In the genomic region with DNA sequence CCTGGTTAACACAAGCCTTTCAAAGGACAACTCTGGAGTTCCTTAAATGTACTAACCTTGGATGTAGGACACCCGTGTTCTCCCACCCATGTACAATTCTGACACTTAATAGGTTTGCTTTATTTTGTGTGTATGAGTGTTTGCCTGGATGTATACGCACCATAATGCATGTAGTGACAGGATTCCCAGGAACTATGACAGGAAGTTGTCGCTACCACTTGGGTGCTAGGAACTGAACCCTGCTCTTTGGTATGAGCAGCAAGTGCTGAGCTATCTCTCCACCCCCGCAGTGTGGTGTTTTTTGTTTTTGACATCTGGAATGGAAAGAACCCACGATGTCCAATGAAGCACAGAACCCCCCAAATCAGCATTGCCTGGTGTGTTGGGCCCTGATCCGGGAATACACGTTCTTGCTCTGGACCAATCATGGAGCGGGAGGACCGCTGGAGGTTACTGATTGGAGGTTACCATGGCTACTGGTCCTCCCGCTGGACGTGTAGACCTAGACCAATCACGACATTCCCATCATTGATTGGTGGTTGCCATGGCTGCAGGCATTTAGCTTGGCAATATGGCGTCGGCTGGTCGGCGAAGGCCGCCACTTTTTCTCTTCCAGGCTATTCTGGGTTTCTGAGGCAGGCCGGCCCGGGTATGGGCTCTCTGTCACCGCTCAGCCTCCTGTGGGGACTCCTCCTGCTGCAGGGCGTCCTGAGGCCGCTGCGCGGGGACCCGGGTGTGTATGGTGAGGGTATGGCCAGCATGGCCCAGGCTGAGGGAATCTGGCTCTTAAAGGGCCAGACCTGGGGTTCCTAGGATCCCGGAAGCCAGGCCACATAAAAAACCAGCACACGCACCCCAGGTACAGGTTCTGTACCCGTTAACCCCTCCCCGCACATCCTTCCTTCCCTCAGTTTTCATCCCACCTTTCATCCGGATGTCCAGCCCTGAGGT, we compare ENCODE assay signal across 9 mouse cellular contexts. TPM values are rescaled to one million over a fixed set of nuclear protein-coding genes. Genes with fewer than 3 reads are reported as not detected.
DNase-seq lines count a peak whose midpoint lies in the region; ATAC-seq and TF ChIP-seq lines count a peak whose summit lies in the region.
"Had no signal": no experiment of that assay in that cellular context is flagged by ENCODE, and none has a peak within 500 bp of the region (broad histone marks: within the 10 kb centered on the region; RNA-seq: fewer than 3 reads in every experiment).

No protein-coding gene starts in this region.

- no peaks in the 10 kb centered on the region for H3K79me3 ChIP-seq in C2C12 (ENCODE audit: low read depth)

- peak; percentile 93 for DNase-seq in c-Kit-positive CD71-positive TER-119-negative erythroid progenitor cells, embryonic 14.5 days (ENCODE audit: low read depth)
- peak; percentile 94 for DNase-seq in fibroblast of lung, adult 2 months (ENCODE audit: low read depth)
- peak; percentile 99 for DNase-seq in limb, embryonic 14.5 days (ENCODE audit: low spot score)
- peak; percentile 67 to 71 for DNase-seq in spleen, adult 2 months (ENCODE audit: low read depth in 1 of 2, low spot score in 2 of 2)

- no peaks in the 10 kb centered on the region for H3K9me3 ChIP-seq in heart, embryonic 12.5 days (replicated peaks)
- H3K9me3 ChIP-seq in kidney, embryonic 15.5 days (replicated peaks) = no peaks in the 10 kb centered on the region
- no peaks in the 10 kb centered on the region for H3K9me3 ChIP-seq in limb, embryonic 14.5 days (ENCODE audit: control insufficient read depth, low read length)
- H3K9me3 ChIP-seq in midbrain, embryonic 16.5 days (replicated peaks; ENCODE audit: control insufficient read depth, low read length, poor library complexity, severe bottlenecking) = no peaks in the 10 kb centered on the region

- H3K36me3 ChIP-seq in C2C12 (ENCODE audit: control insufficient read depth, insufficient read depth) = peaks cover 15% of the 10 kb centered on the region
- H3K36me3 ChIP-seq in heart, embryonic 12.5 days = peaks cover 37% of the 10 kb centered on the region
- H3K36me3 ChIP-seq in kidney, embryonic 15.5 days = peaks cover 41% of the 10 kb centered on the region
- H3K36me3 ChIP-seq in limb, embryonic 14.5 days (ENCODE audit: control insufficient read depth, insufficient read depth, low read length) = peaks cover 35% of the 10 kb centered on the region
- peaks cover 26% of the 10 kb centered on the region for H3K36me3 ChIP-seq in midbrain, embryonic 16.5 days (ENCODE audit: control insufficient read depth, insufficient read depth, low read length)
- peaks cover 18% of the 10 kb centered on the region for H3K36me3 ChIP-seq in spleen, adult 2 months (ENCODE audit: control insufficient read depth, insufficient read depth, low read length)

- H3K4me2 ChIP-seq in heart, embryonic 12.5 days = peak overlapping the region; percentile 87
- peak overlapping the region; percentile 86 for H3K4me2 ChIP-seq in kidney, embryonic 15.5 days
- peak overlapping the region; percentile 81 for H3K4me2 ChIP-seq in limb, embryonic 14.5 days (replicated peaks; ENCODE audit: low read depth, low read length, severe bottlenecking)
- peak overlapping the region; percentile 96 for H3K4me2 ChIP-seq in midbrain, embryonic 16.5 days (ENCODE audit: low read length)

- peak overlapping the region; percentile 28 for H3ac ChIP-seq in C2C12 (ENCODE audit: control insufficient read depth, insufficient read length, low read depth)

- peaks cover 5% of the 10 kb centered on the region for H3K4me1 ChIP-seq in heart, embryonic 12.5 days (replicated peaks)
- H3K4me1 ChIP-seq in kidney, embryonic 15.5 days = peaks cover 14% of the 10 kb centered on the region
- 0 out of 2 replicates have a peak, but pooled peaks cover 6% of the 10 kb centered on the region for H3K4me1 ChIP-seq in limb, embryonic 14.5 days (ENCODE audit: control insufficient read depth, insufficient read depth, low read length)
- peaks cover 13% of the 10 kb centered on the region for H3K4me1 ChIP-seq in midbrain, embryonic 16.5 days (ENCODE audit: control insufficient read depth, insufficient read depth, low read length)
- H3K4me1 ChIP-seq in spleen, adult 2 months (ENCODE audit: control insufficient read depth, insufficient read depth, insufficient read length) = no peaks in the 10 kb centered on the region

- H3K4me3 ChIP-seq in C2C12 (ENCODE audit: insufficient read depth, poor library complexity, severe bottlenecking) = peak overlapping the region; percentile 36
- peak overlapping the region; percentile 86 for H3K4me3 ChIP-seq in heart, embryonic 12.5 days
- peak overlapping the region; percentile 67 for H3K4me3 ChIP-seq in kidney, embryonic 15.5 days (replicated peaks)
- peak overlapping the region; percentile 76 for H3K4me3 ChIP-seq in limb, embryonic 14.5 days (replicated peaks; ENCODE audit: low read length)
- peak overlapping the region; percentile 94 for H3K4me3 ChIP-seq in midbrain, embryonic 16.5 days (ENCODE audit: low read depth, low read length)
- H3K4me3 ChIP-seq in spleen, adult 2 months (ENCODE audit: extremely low read depth, insufficient read depth, insufficient read length) = peak overlapping the region; percentile 49

- H3K9ac ChIP-seq in heart, embryonic 12.5 days = peak overlapping the region; percentile 76
- peak overlapping the region; percentile 58 for H3K9ac ChIP-seq in kidney, embryonic 15.5 days
- H3K9ac ChIP-seq in limb, embryonic 14.5 days (ENCODE audit: low read depth, low read length, severe bottlenecking) = peak overlapping the region; percentile 55
- H3K9ac ChIP-seq in midbrain, embryonic 16.5 days (ENCODE audit: low read depth, low read length) = peak overlapping the region; percentile 79

- H3K27ac ChIP-seq in heart, embryonic 12.5 days (ENCODE audit: poor library complexity, severe bottlenecking) = no peak overlapping the region
- no peak overlapping the region for H3K27ac ChIP-seq in kidney, embryonic 15.5 days
- 0 out of 2 replicates have a peak overlapping the region, but pooled peaks have one; percentile 19 for H3K27ac ChIP-seq in limb, embryonic 14.5 days (replicated peaks; ENCODE audit: low read depth, low read length)
- H3K27ac ChIP-seq in midbrain, embryonic 16.5 days (ENCODE audit: low read length) = peak overlapping the region; percentile 66
- no peak overlapping the region for H3K27ac ChIP-seq in spleen, adult 2 months (ENCODE audit: insufficient read depth, low read length)

- no peaks in the 10 kb centered on the region for H3K27me3 ChIP-seq in C2C12 (ENCODE audit: control insufficient read depth, insufficient read depth, insufficient read length)
- no peaks in the 10 kb centered on the region for H3K27me3 ChIP-seq in heart, embryonic 12.5 days (replicated peaks)
- H3K27me3 ChIP-seq in kidney, embryonic 15.5 days = no peaks in the 10 kb centered on the region
- no peaks in the 10 kb centered on the region for H3K27me3 ChIP-seq in limb, embryonic 14.5 days (ENCODE audit: control insufficient read depth, insufficient read depth, low read length)
- no peaks in the 10 kb centered on the region for H3K27me3 ChIP-seq in midbrain, embryonic 16.5 days (ENCODE audit: control insufficient read depth, insufficient read depth, low read depth, low read length)
- no peaks in the 10 kb centered on the region for H3K27me3 ChIP-seq in spleen, adult 2 months (ENCODE audit: control insufficient read depth, insufficient read depth, low read length)
- H3K27me3 ChIP-seq: CH12.LX had no signal

- TF ChIP-seq POLR2A in limb, embryonic 14.5 days (IDR thresholded peaks at IDR 0.05; ENCODE audit: borderline replicate concordance, extremely low read depth, insufficient read depth, insufficient read length) = no peak
- no peak for TF ChIP-seq POLR2A in spleen, adult 2 months (IDR thresholded peaks at IDR 0.05; ENCODE audit: low read depth, low read length)

- no peak for TF ChIP-seq CTCF in C2C12 (IDR thresholded peaks at IDR 0.05; ENCODE audit: control insufficient read depth, insufficient read depth, insufficient read length)
- no peak for TF ChIP-seq CTCF in spleen, adult 2 months (IDR thresholded peaks at IDR 0.05; ENCODE audit: extremely low read depth, insufficient read depth, insufficient read length, insufficient replicate concordance)

- ATAC-seq in heart, embryonic 12.5 days (ENCODE audit: insufficient number of reproducible peaks, low FRiP score) = peak; percentile 99
- ATAC-seq in kidney, embryonic 15.5 days (replicated peaks; ENCODE audit: low FRiP score) = peak; percentile 100
- ATAC-seq in limb, embryonic 14.5 days (ENCODE audit: low FRiP score, low read depth) = peak; percentile 100
- ATAC-seq in midbrain, embryonic 16.5 days = peak; percentile 100

- WGBS in heart, embryonic 12.5 days = 6% methylated on average over 30 of the region's 30 CpGs
- WGBS in kidney, embryonic 15.5 days = 8% methylated on average over 30 of the region's 30 CpGs
- 6% methylated on average over 30 of the region's 30 CpGs for WGBS in limb, embryonic 14.5 days
- 6% methylated on average over 30 of the region's 30 CpGs for WGBS in midbrain, embryonic 16.5 days
- WGBS in spleen, adult 2 months = 22% methylated on average over 30 of the region's 30 CpGs

- H3K79me2 ChIP-seq in C2C12 (ENCODE audit: control insufficient read depth, insufficient read depth) = no peaks in the 10 kb centered on the region

RNA-seq across cellular contexts. Expression of a gene that starts 19.6 kb away (rescaled TPM):
- polyA plus RNA-seq in C2C12 (2012; fragmentation: generic; extraction: Trizol) = 34.0 TPM
- polyA plus RNA-seq in heart, embryonic 12.5 days (2016; fragmentation: Nextera tagmentation; extraction: Ambion mirVana) = 36.9 and 45.3 TPM in 2 replicates
- polyA plus RNA-seq in kidney, embryonic 15.5 days (2015; fragmentation: Nextera tagmentation; extraction: Ambion mirVana) = 72.8 and 78.7 TPM in 2 replicates
- 86.9 and 94.6 TPM in 2 replicates for polyA plus RNA-seq in limb, embryonic 14.5 days (2012; rRNA removed)
- polyA plus RNA-seq in limb, embryonic 14.5 days (2014; fragmentation: Nextera tagmentation; extraction: Ambion mirVana) = 62.6 and 76.4 TPM in 2 replicates
- 46.6 and 48.6 TPM in 2 replicates for polyA plus RNA-seq in midbrain, embryonic 16.5 days (2015; fragmentation: Nextera tagmentation; extraction: Ambion mirVana)
- polyA plus RNA-seq in spleen, adult 2 months (2012; rRNA removed) = 25.9 and 29.4 TPM in 2 replicates

RNA-seq across cellular contexts. Expression of a gene that starts 19.6 kb away (rescaled TPM):
- 43.0 TPM for polyA plus RNA-seq in C2C12 (2012; fragmentation: generic; extraction: Trizol)
- 61.7 and 61.8 TPM in 2 replicates for polyA plus RNA-seq in heart, embryonic 12.5 days (2016; fragmentation: Nextera tagmentation; extraction: Ambion mirVana)
- polyA plus RNA-seq in kidney, embryonic 15.5 days (2015; fragmentation: Nextera tagmentation; extraction: Ambion mirVana) = 72.5 and 73.1 TPM in 2 replicates
- 37.4 and 42.5 TPM in 2 replicates for polyA plus RNA-seq in limb, embryonic 14.5 days (2012; rRNA removed)
- polyA plus RNA-seq in limb, embryonic 14.5 days (2014; fragmentation: Nextera tagmentation; extraction: Ambion mirVana) = 71.3 and 73.5 TPM in 2 replicates
- polyA plus RNA-seq in midbrain, embryonic 16.5 days (2015; fragmentation: Nextera tagmentation; extraction: Ambion mirVana) = 62.1 and 63.6 TPM in 2 replicates
- polyA plus RNA-seq in spleen, adult 2 months (2012; rRNA removed) = 9.8 and 11.6 TPM in 2 replicates

RNA-seq across cellular contexts. Expression of a gene that starts 29.9 kb away (rescaled TPM):
- 22.8 TPM for polyA plus RNA-seq in C2C12 (2012; fragmentation: generic; extraction: Trizol)
- polyA plus RNA-seq in heart, embryonic 12.5 days (2016; fragmentation: Nextera tagmentation; extraction: Ambion mirVana) = 41.0 and 45.8 TPM in 2 replicates
- 45.7 and 47.2 TPM in 2 replicates for polyA plus RNA-seq in kidney, embryonic 15.5 days (2015; fragmentation: Nextera tagmentation; extraction: Ambion mirVana)
- 33.3 and 39.7 TPM in 2 replicates for polyA plus RNA-seq in limb, embryonic 14.5 days (2012; rRNA removed)
- 42.8 and 45.4 TPM in 2 replicates for polyA plus RNA-seq in limb, embryonic 14.5 days (2014; fragmentation: Nextera tagmentation; extraction: Ambion mirVana)
- 32.0 and 33.1 TPM in 2 replicates for polyA plus RNA-seq in midbrain, embryonic 16.5 days (2015; fragmentation: Nextera tagmentation; extraction: Ambion mirVana)
- polyA plus RNA-seq in spleen, adult 2 months (2012; rRNA removed) = 35.7 and 36.2 TPM in 2 replicates

RNA-seq across cellular contexts. Expression of a gene that starts 45.8 kb away (rescaled TPM):
- polyA plus RNA-seq in C2C12 (2012; fragmentation: generic; extraction: Trizol) = 6.9 TPM
- 8.5 and 8.6 TPM in 2 replicates for polyA plus RNA-seq in heart, embryonic 12.5 days (2016; fragmentation: Nextera tagmentation; extraction: Ambion mirVana)
- polyA plus RNA-seq in kidney, embryonic 15.5 days (2015; fragmentation: Nextera tagmentation; extraction: Ambion mirVana) = 13.6 and 15.8 TPM in 2 replicates
- polyA plus RNA-seq in limb, embryonic 14.5 days (2012; rRNA removed) = 20.8 and 22.0 TPM in 2 replicates
- 11.9 and 12.5 TPM in 2 replicates for polyA plus RNA-seq in limb, embryonic 14.5 days (2014; fragmentation: Nextera tagmentation; extraction: Ambion mirVana)
- 25.7 and 27.8 TPM in 2 replicates for polyA plus RNA-seq in midbrain, embryonic 16.5 days (2015; fragmentation: Nextera tagmentation; extraction: Ambion mirVana)
- 17.0 and 19.1 TPM in 2 replicates for polyA plus RNA-seq in spleen, adult 2 months (2012; rRNA removed)

RNA-seq across cellular contexts. Expression of a gene that starts 58.0 kb away (rescaled TPM):
- 187 TPM for polyA plus RNA-seq in C2C12 (2012; fragmentation: generic; extraction: Trizol)
- 490 and 502 TPM in 2 replicates for polyA plus RNA-seq in heart, embryonic 12.5 days (2016; fragmentation: Nextera tagmentation; extraction: Ambion mirVana)
- polyA plus RNA-seq in kidney, embryonic 15.5 days (2015; fragmentation: Nextera tagmentation; extraction: Ambion mirVana) = 519 and 585 TPM in 2 replicates
- polyA plus RNA-seq in limb, embryonic 14.5 days (2012; rRNA removed) = 260 and 264 TPM in 2 replicates
- polyA plus RNA-seq in limb, embryonic 14.5 days (2014; fragmentation: Nextera tagmentation; extraction: Ambion mirVana) = 594 and 615 TPM in 2 replicates
- polyA plus RNA-seq in midbrain, embryonic 16.5 days (2015; fragmentation: Nextera tagmentation; extraction: Ambion mirVana) = 340 and 348 TPM in 2 replicates
- 54.2 and 96.7 TPM in 2 replicates for polyA plus RNA-seq in spleen, adult 2 months (2012; rRNA removed)

Comparison
In these comparisons a context has a peak if more than half of its experiments do, and no peak if none do; other contexts are left out.
1. H3K4me3 ChIP-seq: peak in every context shown above with its lines; median percentile 94 in midbrain, embryonic 16.5 days; 86 in heart, embryonic 12.5 days; 76 in limb, embryonic 14.5 days; 67 in kidney, embryonic 15.5 days; 49 in spleen, adult 2 months; 36 in C2C12.
2. H3K27ac ChIP-seq: peak in limb, embryonic 14.5 days (single experiment) and midbrain, embryonic 16.5 days (single experiment); none in heart, embryonic 12.5 days (single experiment), kidney, embryonic 15.5 days (single experiment) and spleen, adult 2 months (single experiment).
3. Peak in every context shown above with its lines, with median percentiles within 50 percentile points of each other: DNase-seq, ATAC-seq, H3K4me2 ChIP-seq and H3K9ac ChIP-seq.